ENCODE assay signal across 8 mouse cellular contexts in the genomic region with DNA sequence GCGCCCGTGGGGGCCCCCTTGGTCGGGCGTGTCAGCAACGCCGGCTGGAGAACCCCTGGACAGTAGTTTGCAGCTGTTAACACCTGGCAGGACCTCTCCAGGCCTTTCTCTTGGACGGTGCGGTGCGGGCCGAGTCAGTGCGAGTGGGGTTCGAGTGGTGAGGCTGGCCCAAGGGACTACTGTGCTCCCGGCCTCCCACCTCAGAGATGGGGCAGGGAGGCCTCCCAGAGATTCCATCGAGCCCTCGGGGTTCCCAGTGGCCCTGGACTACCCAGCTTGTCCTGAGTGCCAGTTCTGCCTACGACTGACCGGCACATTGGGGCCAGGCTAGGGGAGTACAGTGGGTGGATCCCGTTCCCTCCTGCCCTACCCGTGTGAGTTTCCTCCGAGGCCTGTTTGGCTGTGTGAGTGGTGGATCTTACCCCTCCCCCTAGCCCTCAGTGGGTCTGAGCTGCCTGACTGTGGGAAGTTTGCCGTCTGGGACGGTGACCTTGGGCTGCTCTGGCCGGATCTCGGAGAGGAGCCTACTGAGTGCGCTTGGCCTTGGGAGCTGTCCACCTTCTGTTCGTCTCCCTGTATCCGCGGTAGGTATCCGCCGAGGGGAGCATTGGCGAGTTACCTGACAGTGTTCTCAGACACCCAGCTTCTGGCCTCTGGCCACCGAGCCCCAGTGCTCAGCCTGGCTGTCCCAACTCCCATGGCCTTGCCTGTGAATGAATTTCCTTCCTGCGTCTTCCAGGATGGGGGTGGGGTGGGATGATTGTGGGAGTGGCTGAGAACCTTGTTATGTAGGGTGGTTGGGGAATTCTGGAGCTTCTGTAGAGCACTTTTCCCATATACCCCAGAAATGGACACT. TPM values are rescaled to one million over a fixed set of nuclear protein-coding genes. Genes with fewer than 3 reads are reported as not detected.
DNase-seq lines count a peak whose midpoint lies in the region; ATAC-seq and TF ChIP-seq lines count a peak whose summit lies in the region.

No protein-coding gene starts in this region.

- peak overlapping the region; percentile 91 for H3K4me2 ChIP-seq in hindbrain, embryonic 15.5 days
- H3K4me2 ChIP-seq in limb, embryonic 14.5 days (replicated peaks; ENCODE audit: low read depth, low read length, severe bottlenecking): peak overlapping the region; percentile 97
- H3K4me2 ChIP-seq in midbrain, embryonic 14.5 days (ENCODE audit: low read length): peak overlapping the region; percentile 95
- H3K4me2 ChIP-seq in stomach, embryonic 14.5 days (replicated peaks; ENCODE audit: low read depth, low read length): peak overlapping the region; percentile 89

- H3K9me3 ChIP-seq in hindbrain, embryonic 15.5 days: no peaks in the 10 kb centered on the region
- H3K9me3 ChIP-seq in limb, embryonic 14.5 days (ENCODE audit: control insufficient read depth, low read length): no peaks in the 10 kb centered on the region
- no peaks in the 10 kb centered on the region for H3K9me3 ChIP-seq in midbrain, embryonic 14.5 days (ENCODE audit: control insufficient read depth, low read length)
- no peaks in the 10 kb centered on the region for H3K9me3 ChIP-seq in stomach, embryonic 14.5 days (ENCODE audit: control insufficient read depth, low read depth, low read length)

- H3K27ac ChIP-seq in hindbrain, embryonic 15.5 days (replicated peaks): peak overlapping the region; percentile 99
- H3K27ac ChIP-seq in limb, embryonic 14.5 days (replicated peaks; ENCODE audit: low read depth, low read length): peak overlapping the region; percentile 97
- H3K27ac ChIP-seq in midbrain, embryonic 14.5 days (replicated peaks; ENCODE audit: low read depth, low read length): peak overlapping the region; percentile 97
- H3K27ac ChIP-seq in stomach, embryonic 14.5 days (ENCODE audit: low read length): peak overlapping the region; percentile 98

- ATAC-seq in hindbrain, embryonic 15.5 days (ENCODE audit: low FRiP score, low read depth): peak; percentile 20; the same call in 1 of the 2 replicates
- no peak for ATAC-seq in limb, embryonic 14.5 days (ENCODE audit: low FRiP score, low read depth)
- no peak for ATAC-seq in midbrain, embryonic 14.5 days (ENCODE audit: low FRiP score, low TSS enrichment)
- ATAC-seq in stomach, embryonic 14.5 days (ENCODE audit: insufficient number of reproducible peaks, insufficient read depth, low FRiP score, low read depth): 0 out of 2 replicates have a peak, but pooled peaks have one; percentile 5

- DNase-seq in ovary, adult 18-20 months (ENCODE audit: low spot score): peak; percentile 69
- DNase-seq in ovary, postnatal 10 days (ENCODE audit: low spot score): no peak
- peak; percentile 80 for DNase-seq in cerebellum, adult 9-10 months
- peak; percentile 75 for DNase-seq in gastrocnemius, adult 18-20 months (ENCODE audit: low spot score)
- no peak for DNase-seq in limb, embryonic 14.5 days (ENCODE audit: low spot score)
- DNase-seq in midbrain, embryonic 14.5 days: peak; percentile 60

- peaks cover 72% of the 10 kb centered on the region for H3K4me1 ChIP-seq in hindbrain, embryonic 15.5 days (replicated peaks)
- H3K4me1 ChIP-seq in limb, embryonic 14.5 days (ENCODE audit: control insufficient read depth, insufficient read depth, low read length): peaks cover 74% of the 10 kb centered on the region
- H3K4me1 ChIP-seq in midbrain, embryonic 14.5 days (ENCODE audit: control insufficient read depth, insufficient read depth, low read length): peaks cover 47% of the 10 kb centered on the region
- peaks cover 64% of the 10 kb centered on the region for H3K4me1 ChIP-seq in stomach, embryonic 14.5 days (ENCODE audit: control insufficient read depth, insufficient read depth, low read length)

- peak overlapping the region; percentile 90 for H3K9ac ChIP-seq in hindbrain, embryonic 15.5 days
- H3K9ac ChIP-seq in limb, embryonic 14.5 days (ENCODE audit: low read depth, low read length, severe bottlenecking): peak overlapping the region; percentile 87
- H3K9ac ChIP-seq in midbrain, embryonic 14.5 days (replicated peaks; ENCODE audit: low read length): peak overlapping the region; percentile 84
- H3K9ac ChIP-seq in stomach, embryonic 14.5 days (replicated peaks; ENCODE audit: low read depth, low read length): peak overlapping the region; percentile 82

- H3K4me3 ChIP-seq in hindbrain, embryonic 15.5 days: peak overlapping the region; percentile 95
- peak overlapping the region; percentile 76 for H3K4me3 ChIP-seq in limb, embryonic 14.5 days (replicated peaks; ENCODE audit: low read length)
- H3K4me3 ChIP-seq in midbrain, embryonic 14.5 days (replicated peaks; ENCODE audit: low read depth, low read length): peak overlapping the region; percentile 92
- H3K4me3 ChIP-seq in stomach, embryonic 14.5 days (ENCODE audit: low read depth, low read length): peak overlapping the region; percentile 94

- under 1% methylated on average over 33 of the region's 33 CpGs for WGBS in hindbrain, embryonic 15.5 days
- WGBS in limb, embryonic 14.5 days: under 1% methylated on average over 33 of the region's 33 CpGs
- under 1% methylated on average over 33 of the region's 33 CpGs for WGBS in midbrain, embryonic 14.5 days
- under 1% methylated on average over 33 of the region's 33 CpGs for WGBS in stomach, embryonic 14.5 days

- H3K36me3 ChIP-seq in hindbrain, embryonic 15.5 days: no peaks in the 10 kb centered on the region
- H3K36me3 ChIP-seq in limb, embryonic 14.5 days (ENCODE audit: control insufficient read depth, insufficient read depth, low read length): peaks cover 5% of the 10 kb centered on the region
- H3K36me3 ChIP-seq in midbrain, embryonic 14.5 days (ENCODE audit: control insufficient read depth, insufficient read depth, low read length): no peaks in the 10 kb centered on the region
- H3K36me3 ChIP-seq in stomach, embryonic 14.5 days (ENCODE audit: control insufficient read depth, insufficient read depth, low read length): no peaks in the 10 kb centered on the region

- H3K27me3 ChIP-seq in hindbrain, embryonic 15.5 days: 0 out of 2 replicates have a peak, but pooled peaks cover 8% of the 10 kb centered on the region
- H3K27me3 ChIP-seq in limb, embryonic 14.5 days (ENCODE audit: control insufficient read depth, insufficient read depth, low read length): no peaks in the 10 kb centered on the region
- peaks cover 18% of the 10 kb centered on the region for H3K27me3 ChIP-seq in midbrain, embryonic 14.5 days (ENCODE audit: control insufficient read depth, insufficient read depth, low read length)
- H3K27me3 ChIP-seq in stomach, embryonic 14.5 days (ENCODE audit: control insufficient read depth, insufficient read depth, low read length): no peaks in the 10 kb centered on the region

- TF ChIP-seq POLR2A in limb, embryonic 14.5 days (IDR thresholded peaks at IDR 0.05; ENCODE audit: borderline replicate concordance, extremely low read depth, insufficient read depth, insufficient read length): no peak

RNA-seq across cellular contexts. Expression of a gene that starts 1.0 kb away (rescaled TPM):
- 100 to 1,000 TPM; 174 to 196 TPM for total RNA-seq in gastrocnemius, adult 18-20 months (2021)
- 19.2 and 23.9 TPM in 2 replicates for polyA plus RNA-seq in hindbrain, embryonic 15.5 days (2015; fragmentation: Nextera tagmentation; extraction: Ambion mirVana)
- polyA plus RNA-seq in limb, embryonic 14.5 days (2012; rRNA removed): 58.7 and 79.0 TPM in 2 replicates
- polyA plus RNA-seq in limb, embryonic 14.5 days (2014; fragmentation: Nextera tagmentation; extraction: Ambion mirVana): 27.4 and 29.6 TPM in 2 replicates
- polyA plus RNA-seq in midbrain, embryonic 14.5 days (2014; fragmentation: Nextera tagmentation; extraction: Ambion mirVana): 22.3 and 23.7 TPM in 2 replicates
- 19.5 and 20.1 TPM in 2 replicates for polyA plus RNA-seq in stomach, embryonic 14.5 days (2014; fragmentation: Nextera tagmentation; extraction: Ambion mirVana)

Comparison
In these comparisons a context has a peak if more than half of its experiments do, and no peak if none do; other contexts are left out.
1. DNase-seq: peak in ovary, adult 18-20 months (single experiment), cerebellum, adult 9-10 months (single experiment), gastrocnemius, adult 18-20 months (single experiment) and midbrain, embryonic 14.5 days (single experiment); none in ovary, postnatal 10 days (single experiment) and limb, embryonic 14.5 days (single experiment).
2. ATAC-seq: peak in hindbrain, embryonic 15.5 days (single experiment) and stomach, embryonic 14.5 days (single experiment); none in limb, embryonic 14.5 days (single experiment) and midbrain, embryonic 14.5 days (single experiment).
3. Peak in every context shown above with its lines, with median percentiles within 50 percentile points of each other: H3K27ac ChIP-seq, H3K4me2 ChIP-seq, H3K4me3 ChIP-seq and H3K9ac ChIP-seq.